In genomic region chr6:50521532-50522135, GRCm38 (mm10) we compare ENCODE assay signal across 29 mouse cellular contexts. TPM values are rescaled to one million over a fixed set of nuclear protein-coding genes. Genes with fewer than 3 reads are reported as not detected.
DNase-seq lines count a peak whose midpoint lies in the region; ATAC-seq and TF ChIP-seq lines count a peak whose summit lies in the region.
"Had no signal": no experiment of that assay in that cellular context is flagged by ENCODE, and none has a peak within 500 bp of the region (broad histone marks: within the 10 kb centered on the region; RNA-seq: fewer than 3 reads in every experiment).

No protein-coding gene starts in this region.

- peak; percentile 11 for DNase-seq in adrenal gland, adult 8-10 months
- no peak for DNase-seq in adrenal gland, postnatal 4 days (ENCODE audit: low spot score in 2 of 2)
- no peak for DNase-seq in MEL (ENCODE audit: low read depth, low spot score)
- no peak for DNase-seq in forebrain, embryonic 11.5 days (ENCODE audit: low spot score)
- DNase-seq: cerebellum, adult 11 months; cerebellum, adult 9-11 months; gastrocnemius, adult 2 months; heart, postnatal 4 days; kidney, adult 11 months; kidney, postnatal 36 days; liver; lung, adult 2 months; lung, postnatal 10 days; right cerebral cortex, adult 18-20 months; spleen, adult 18-20 months; thymus, postnatal 14 days had no signal

- TF ChIP-seq POLR2A in MEL (IDR thresholded peaks at IDR 0.05; ENCODE audit: control insufficient read depth in 1 of 2, insufficient read depth in 1 of 2, low read depth in 1 of 2, low read length in 2 of 2, poor library complexity in 1 of 2) = no peak

- H3K9ac ChIP-seq in MEL (ENCODE audit: control insufficient read depth, low read depth, low read length, poor library complexity, severe bottlenecking) = no peak overlapping the region
- no peak overlapping the region for H3K9ac ChIP-seq in intestine, embryonic 15.5 days
- no peak overlapping the region for H3K9ac ChIP-seq in forebrain, embryonic 11.5 days (ENCODE audit: low read length)
- H3K9ac ChIP-seq: embryonic facial prominence, embryonic 13.5 days; hindbrain, embryonic 13.5 days; liver, embryonic 14.5 days; neural tube, embryonic 12.5 days had no signal

- peak; percentile 68 for ATAC-seq in common myeloid progenitor, adult 5-6 weeks (replicated peaks; ENCODE audit: low read depth, poor library complexity, severe bottlenecking)
- 0 out of 2 replicates have a peak, but pooled peaks have one; percentile 15 for ATAC-seq in monocyte, adult 5-6 weeks (replicated peaks; ENCODE audit: insufficient number of reproducible peaks, low FRiP score, low TSS enrichment, poor library complexity, severe bottlenecking)
- no peak for ATAC-seq in intestine, embryonic 15.5 days
- no peak for ATAC-seq in forebrain, embryonic 11.5 days (replicated peaks; ENCODE audit: low FRiP score)
- ATAC-seq: CD4-positive, CD25-positive, alpha-beta regulatory T cell, adult 4 months; forebrain, embryonic 16.5 days; midbrain, embryonic 16.5 days had no signal

- no peak overlapping the region for H3K4me2 ChIP-seq in intestine, embryonic 15.5 days (replicated peaks)
- H3K4me2 ChIP-seq in forebrain, embryonic 11.5 days (ENCODE audit: low read depth, low read length, severe bottlenecking) = no peak overlapping the region
- H3K4me2 ChIP-seq: embryonic facial prominence, embryonic 13.5 days; hindbrain, embryonic 13.5 days; midbrain, embryonic 11.5 days; neural tube, embryonic 12.5 days had no signal

- TF ChIP-seq CTCF in MEL (IDR thresholded peaks at IDR 0.05 in 2 of 3, conservative IDR thresholded peaks at IDR 0.05 in 1 of 3; ENCODE audit: control insufficient read depth in 1 of 3, insufficient read depth in 1 of 3, low read depth in 2 of 3, low read length in 3 of 3, poor library complexity in 1 of 3, severe bottlenecking in 1 of 3) = no peak

- TF ChIP-seq EP300 in MEL (IDR thresholded peaks at IDR 0.05; ENCODE audit: low read depth in 1 of 2, low read length in 2 of 2) = peak in 1 of 2 experiments; percentile 39; a peak in 1 of 4 replicates

- H3K9me3 ChIP-seq in MEL (replicated peaks; ENCODE audit: insufficient read depth, low read length) = no peaks in the 10 kb centered on the region
- no peaks in the 10 kb centered on the region for H3K9me3 ChIP-seq in intestine, embryonic 15.5 days
- H3K9me3 ChIP-seq in forebrain, embryonic 11.5 days (ENCODE audit: control insufficient read depth, low read length) = no peaks in the 10 kb centered on the region
- H3K9me3 ChIP-seq: embryonic facial prominence, embryonic 13.5 days; forebrain, embryonic 10.5 days; hindbrain, embryonic 13.5 days; neural tube, embryonic 12.5 days had no signal

- no peak overlapping the region for H3K27ac ChIP-seq in MEL (ENCODE audit: control insufficient read depth, low read depth, low read length)
- no peak overlapping the region for H3K27ac ChIP-seq in intestine, embryonic 15.5 days
- no peak overlapping the region for H3K27ac ChIP-seq in forebrain, embryonic 11.5 days (ENCODE audit: low read depth, low read length)
- H3K27ac ChIP-seq: embryonic facial prominence, embryonic 13.5 days; forebrain, embryonic 10.5 days; gastrocnemius, adult 2 months; hindbrain, embryonic 13.5 days; liver, embryonic 14.5 days; neural tube, embryonic 12.5 days had no signal

- no peaks in the 10 kb centered on the region for H3K79me2 ChIP-seq in MEL (ENCODE audit: control insufficient read depth, insufficient read depth, low read length, poor library complexity)

- H3K27me3 ChIP-seq in MEL (ENCODE audit: control insufficient read depth in 1 of 2, insufficient read depth in 2 of 2, low read length in 2 of 2) = no peaks in the 10 kb centered on the region
- H3K27me3 ChIP-seq in intestine, embryonic 15.5 days (replicated peaks) = no peaks in the 10 kb centered on the region
- H3K27me3 ChIP-seq in forebrain, embryonic 11.5 days (ENCODE audit: control insufficient read depth, insufficient read depth, low read length) = no peaks in the 10 kb centered on the region
- H3K27me3 ChIP-seq: embryonic facial prominence, embryonic 13.5 days; hindbrain, embryonic 13.5 days; neural tube, embryonic 12.5 days had no signal

- TF ChIP-seq RAD21 in MEL (IDR thresholded peaks at IDR 0.05; ENCODE audit: low read depth, low read length) = no peak

- peaks cover 0 to 2% of the 10 kb centered on the region in 2 experiments; a peak in 1 of 4 replicates for H3K4me1 ChIP-seq in MEL (ENCODE audit: control insufficient read depth in 1 of 2, insufficient read depth in 2 of 2, low read length in 2 of 2)
- H3K4me1 ChIP-seq in intestine, embryonic 15.5 days (replicated peaks) = no peaks in the 10 kb centered on the region
- H3K4me1 ChIP-seq in forebrain, embryonic 11.5 days (replicated peaks; ENCODE audit: control insufficient read depth, insufficient read depth, low read length) = no peaks in the 10 kb centered on the region
- H3K4me1 ChIP-seq: forebrain, embryonic 10.5 days; neural tube, embryonic 12.5 days had no signal

- WGBS in intestine, embryonic 15.5 days = 63% methylated on average over 7 of the region's 7 CpGs
- 90% methylated on average over 7 of the region's 7 CpGs for WGBS in forebrain, embryonic 11.5 days

- H3K4me3 ChIP-seq in MEL (ENCODE audit: control insufficient read depth in 1 of 2, insufficient read depth in 1 of 2, low read depth in 2 of 2, low read length in 2 of 2) = no peak overlapping the region
- H3K4me3 ChIP-seq in intestine, embryonic 15.5 days (replicated peaks) = no peak overlapping the region
- no peak overlapping the region for H3K4me3 ChIP-seq in forebrain, embryonic 11.5 days (ENCODE audit: low read depth, low read length)
- H3K4me3 ChIP-seq: embryonic facial prominence, embryonic 13.5 days; forebrain, embryonic 10.5 days; gastrocnemius, adult 2 months; hindbrain, embryonic 13.5 days; myocyte; neural tube, embryonic 12.5 days had no signal

- no peaks in the 10 kb centered on the region for H3K36me3 ChIP-seq in MEL (ENCODE audit: control insufficient read depth in 1 of 2, insufficient read depth in 2 of 2, low read length in 2 of 2)
- H3K36me3 ChIP-seq in intestine, embryonic 15.5 days = no peaks in the 10 kb centered on the region
- H3K36me3 ChIP-seq in forebrain, embryonic 11.5 days (ENCODE audit: control insufficient read depth, insufficient read depth, low read length) = no peaks in the 10 kb centered on the region
- H3K36me3 ChIP-seq: embryonic facial prominence, embryonic 13.5 days; forebrain, embryonic 10.5 days; hindbrain, embryonic 13.5 days; neural tube, embryonic 12.5 days had no signal

TF ChIP-seq in MEL, 35 proteins besides CTCF, POLR2A, EP300 and RAD21:
- 0 out of 2 replicates have a peak, but pooled peaks have one; percentile 8 for TF ChIP-seq TCF12 (IDR thresholded peaks at IDR 0.05; ENCODE audit: low read depth, low read length)
- TF ChIP-seq ZNF384 (IDR thresholded peaks at IDR 0.05; ENCODE audit: low read depth, low read length) = no peak

RNA-seq across cellular contexts. Expression of gene Cycs, which starts 44.7 kb away (rescaled TPM):
- 10 to 100 TPM; 19.3 to 32.5 (median 28.6) TPM for total RNA-seq in adrenal gland, adult 8-10 months (2022)
- 10 to 100 TPM; 41.3 to 49.1 TPM for total RNA-seq in adrenal gland, postnatal 4 days (2021)
- total RNA-seq in MEL (2012; rRNA removed) = 83.0 and 85.3 TPM in 2 replicates
- 100 to 1,000 TPM in 1 of 2 experiments, 10 to 100 TPM in 1; 28.0 to 139 TPM for polyA plus RNA-seq in MEL (2012; ENCODE audit: insufficient read depth in 1 of 2, insufficient read length in 2 of 2, low read depth in 1 of 2, low replicate concordance in 2 of 2, missing spikeins in 1 of 2)
- 127 TPM in 2 replicates for total RNA-seq in common myeloid progenitor, adult 5-6 weeks (2017)
- total RNA-seq in monocyte, adult 5-6 weeks (2017) = 89.4 to 102 TPM (median 102 TPM) in 3 replicates
- 88.6 and 94.9 TPM in 2 replicates for polyA plus RNA-seq in intestine, embryonic 15.5 days (2015; fragmentation: Nextera tagmentation; extraction: Ambion mirVana)
- polyA plus RNA-seq in forebrain, embryonic 11.5 days (2014; fragmentation: Nextera tagmentation; extraction: Ambion mirVana) = 63.2 and 70.0 TPM in 2 replicates

Comparison
In these comparisons a context has a peak if more than half of its experiments do, and no peak if none do; other contexts are left out.
1. ATAC-seq: peak in common myeloid progenitor, adult 5-6 weeks (single experiment) and monocyte, adult 5-6 weeks (single experiment); none in intestine, embryonic 15.5 days (single experiment) and forebrain, embryonic 11.5 days (single experiment).